Mouse (Mus musculus): Measurements from ENCODE around the gene Abhd14b.

GRCm38 (mm10) chr9:106481075-106481474 lies 33.8 kb downstream of the Abhd14b start:
- TF ChIP-seq GATA1 (IDR thresholded peaks at IDR 0.05; ENCODE audit: low read depth, low read length) = no peak
- TF ChIP-seq POLR2A (IDR thresholded peaks at IDR 0.05; ENCODE audit: control insufficient read depth in 1 of 2, insufficient read depth in 1 of 2, low read depth in 1 of 2, low read length in 2 of 2, poor library complexity in 1 of 2) = no peak
- no peak for TF ChIP-seq ELF1 (IDR thresholded peaks at IDR 0.05; ENCODE audit: low read depth, low read length)
- no peak for TF ChIP-seq CTCF (IDR thresholded peaks at IDR 0.05 in 2 of 3, conservative IDR thresholded peaks at IDR 0.05 in 1 of 3; ENCODE audit: control insufficient read depth in 1 of 3, insufficient read depth in 1 of 3, low read depth in 2 of 3, low read length in 3 of 3, poor library complexity in 1 of 3, severe bottlenecking in 1 of 3)
- no peak for TF ChIP-seq EP300 (IDR thresholded peaks at IDR 0.05; ENCODE audit: low read depth in 1 of 2, low read length in 2 of 2)
- TF ChIP-seq TAL1 (IDR thresholded peaks at IDR 0.05; ENCODE audit: low read length) = no peak
- no peak for TF ChIP-seq BHLHE40 (IDR thresholded peaks at IDR 0.05; ENCODE audit: borderline replicate concordance, low read depth, low read length)
- TF ChIP-seq ZNF384 (IDR thresholded peaks at IDR 0.05; ENCODE audit: low read depth, low read length) = no peak
- no peak for TF ChIP-seq CHD2 (IDR thresholded peaks at IDR 0.05; ENCODE audit: low read length)
- TF ChIP-seq RAD21 (IDR thresholded peaks at IDR 0.05; ENCODE audit: low read depth, low read length) = no peak
- no peak for TF ChIP-seq ZMIZ1 (IDR thresholded peaks at IDR 0.05; ENCODE audit: low read depth, low read length)
- no peak for TF ChIP-seq MXI1 (IDR thresholded peaks at IDR 0.05; ENCODE audit: low read depth, low read length)
- TF ChIP-seq MEF2A (IDR thresholded peaks at IDR 0.05; ENCODE audit: extremely low read depth, insufficient replicate concordance, low read depth, low read length, poor library complexity, severe bottlenecking) = no peak
- TF ChIP-seq MAFK (IDR thresholded peaks at IDR 0.05; ENCODE audit: borderline replicate concordance, low read depth, low read length) = no peak

All from MEL (cell line).